Mouse (Mus musculus) kidney, postnatal 36 days (tissue): ENCODE measurements around the gene Cirbp.

Experiments used
- DNase-seq, 2 experiments: peaks; one replicate each; pipeline ENCODE4 v3.0.0; 2021 to 2022; ENCODE audit warnings: mixed read lengths in 2 of 2

Gene Cirbp

DNA sequence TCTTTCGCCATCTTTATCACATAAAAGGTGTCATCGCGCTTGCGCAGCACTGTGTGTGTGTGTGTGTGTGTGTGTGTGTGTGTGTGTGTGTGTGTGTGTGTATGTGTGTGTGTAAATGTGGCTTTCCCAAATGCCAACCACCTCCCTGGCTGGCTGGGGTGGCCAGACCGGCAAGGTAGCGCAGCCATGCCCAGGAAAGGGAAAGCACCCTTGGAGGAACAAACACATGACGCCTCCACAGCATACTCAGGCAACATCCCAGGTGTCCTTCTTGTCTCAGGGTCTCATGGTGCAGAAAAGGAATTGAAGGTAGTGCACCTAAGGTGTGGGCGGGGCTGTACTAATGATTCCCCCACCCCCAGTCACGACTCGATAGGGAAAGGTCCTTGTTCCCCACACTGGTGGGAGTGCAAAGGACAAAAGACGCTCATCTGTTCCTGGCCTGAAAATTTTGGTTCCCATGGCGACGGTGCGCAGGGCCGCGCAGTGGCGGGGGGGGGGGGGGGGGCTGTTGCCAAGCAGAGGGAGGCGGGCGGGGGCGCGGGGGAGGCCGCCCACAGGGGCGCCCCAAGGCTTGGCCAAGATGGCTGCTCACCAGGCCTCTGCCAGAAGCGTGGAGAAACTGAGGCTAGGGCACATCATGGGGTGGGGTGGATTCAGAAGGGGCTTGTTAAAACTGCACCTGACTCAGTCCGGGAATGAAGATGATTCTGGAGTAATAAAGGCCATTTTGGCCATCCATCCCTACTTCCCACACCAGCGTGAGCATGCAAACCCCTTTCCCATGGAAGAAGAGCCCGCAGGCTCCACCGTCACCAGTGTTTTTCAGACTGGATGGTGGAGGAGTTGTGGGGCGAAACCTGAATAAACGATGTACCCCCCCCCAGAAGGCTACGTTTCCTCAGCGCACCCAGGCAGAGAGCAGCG lies 27.9 kb upstream of the Cirbp start:
- no peak for DNase-seq

DNA sequence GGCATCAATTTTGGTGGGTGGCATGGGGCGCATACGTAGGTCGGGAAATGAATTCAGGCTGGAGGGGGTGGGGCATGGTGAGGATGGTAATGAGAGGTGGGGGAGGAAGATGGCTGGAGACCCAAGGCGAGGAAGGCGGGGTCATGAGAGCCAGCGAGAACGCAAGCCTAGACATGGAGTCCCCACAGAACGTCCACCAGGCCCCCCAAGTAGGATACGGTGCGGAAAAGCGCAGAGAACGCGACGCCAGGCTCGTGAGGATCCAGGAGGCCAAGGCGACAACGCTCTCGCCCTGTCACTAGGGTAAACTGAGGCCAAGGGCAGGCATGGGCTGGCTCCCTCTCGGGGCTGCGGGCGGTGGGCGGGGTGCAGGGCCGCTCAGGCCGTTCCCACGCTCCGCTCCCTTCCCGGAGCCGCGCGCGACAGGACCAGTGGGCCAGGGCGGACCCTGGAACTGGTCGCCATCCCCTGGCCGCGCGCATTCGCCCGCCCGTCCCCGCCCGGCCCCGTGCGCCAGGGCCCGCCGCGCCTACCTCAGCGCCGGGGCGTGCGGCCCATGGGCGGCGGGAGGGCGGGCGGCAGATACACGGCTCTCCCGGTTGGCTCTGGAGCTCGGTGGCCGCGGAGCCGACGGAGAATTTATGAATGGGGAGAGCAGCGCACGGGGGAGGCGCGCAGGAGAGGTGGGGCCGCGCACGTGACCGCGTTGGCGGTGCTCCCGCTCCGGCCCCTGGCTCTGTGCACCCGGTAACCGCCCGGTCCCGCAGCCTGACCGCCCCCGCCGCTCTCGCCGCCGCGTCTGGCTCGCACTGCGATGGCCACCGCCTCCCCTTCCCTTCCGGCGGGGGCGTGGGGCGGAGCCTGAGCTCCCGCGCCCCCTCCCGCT lies 27.0 kb upstream of the Cirbp start, which contains the start of gene Atp5d:
Gene Atp5d, plus strand, starts transcription at position 80 of the 886 bp plus-strand sequence.
- peak; percentile 63 to 83 for DNase-seq

DNA sequence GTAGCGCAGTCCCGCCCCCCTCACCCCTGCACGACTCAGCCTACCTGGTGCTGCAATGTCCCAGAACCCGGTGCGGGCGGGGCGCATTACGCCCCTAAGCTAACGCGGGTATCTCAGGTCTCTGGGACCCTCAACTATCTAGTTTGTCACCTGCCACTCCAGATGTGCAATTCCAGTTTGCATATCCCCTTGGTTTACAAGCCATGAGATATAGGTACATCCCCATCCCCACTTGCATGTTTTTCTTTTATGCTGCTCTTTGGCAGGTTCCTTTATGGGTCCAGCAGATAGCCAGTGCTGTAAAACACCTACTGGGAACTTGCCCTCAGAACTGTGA lies 26.4 kb upstream of the Cirbp start:
- no peak for DNase-seq

DNA sequence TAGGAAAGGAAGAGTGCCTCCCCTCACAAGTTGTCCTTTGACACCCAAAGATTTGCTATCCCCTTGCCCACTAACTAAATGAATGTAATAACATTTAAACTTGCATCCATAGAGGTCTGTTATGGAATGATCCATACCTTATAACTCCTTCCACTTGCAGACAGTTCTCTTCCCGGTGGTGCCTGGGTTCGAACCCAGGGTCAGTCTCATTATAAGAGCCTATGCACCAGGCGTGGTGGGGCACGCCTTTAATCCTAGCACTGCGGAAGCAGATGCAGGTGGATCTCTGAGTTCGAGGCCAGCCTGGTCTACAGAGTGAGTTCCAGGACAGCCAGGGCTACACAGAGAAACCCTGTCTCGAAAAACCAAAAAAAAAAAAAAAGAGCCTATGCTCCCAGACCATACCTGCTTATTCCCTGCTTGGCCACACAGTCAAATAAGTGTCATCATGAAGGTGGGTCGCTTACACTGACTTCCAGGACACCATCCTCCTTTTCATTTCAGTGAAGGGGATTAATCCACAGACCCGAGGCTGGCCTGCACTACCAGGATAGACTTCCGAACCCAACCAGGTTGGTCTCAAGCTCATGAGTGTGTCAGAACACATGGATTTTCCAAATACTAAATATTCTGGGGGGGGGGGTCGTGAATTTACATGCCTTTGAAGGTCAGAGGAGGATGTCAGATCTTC lies 25.7 kb upstream of the Cirbp start:
- no peak for DNase-seq

DNA sequence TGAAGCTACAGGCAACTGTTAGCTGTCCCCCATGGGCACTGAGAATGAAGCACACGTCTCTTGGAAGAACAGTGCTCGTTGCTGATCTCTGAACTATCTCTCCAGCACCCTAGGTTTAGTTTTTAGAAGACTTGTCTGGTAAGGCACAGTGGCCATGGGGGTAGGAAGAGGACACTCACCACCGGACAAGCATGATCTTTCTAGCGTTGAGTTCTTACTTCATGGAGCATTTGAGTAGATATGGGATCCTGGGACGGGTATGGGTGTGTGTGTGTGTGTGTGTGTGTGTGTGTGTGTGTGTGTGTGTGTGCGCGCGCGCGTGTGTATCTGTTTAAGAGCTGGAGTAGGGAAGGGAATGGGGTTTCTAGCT lies 25.1 kb upstream of the Cirbp start, which contains the start of gene Cbarp:
Gene Cbarp, minus strand, starts transcription at position 170 of the 370 bp plus-strand sequence.
- DNase-seq = no peak

DNA sequence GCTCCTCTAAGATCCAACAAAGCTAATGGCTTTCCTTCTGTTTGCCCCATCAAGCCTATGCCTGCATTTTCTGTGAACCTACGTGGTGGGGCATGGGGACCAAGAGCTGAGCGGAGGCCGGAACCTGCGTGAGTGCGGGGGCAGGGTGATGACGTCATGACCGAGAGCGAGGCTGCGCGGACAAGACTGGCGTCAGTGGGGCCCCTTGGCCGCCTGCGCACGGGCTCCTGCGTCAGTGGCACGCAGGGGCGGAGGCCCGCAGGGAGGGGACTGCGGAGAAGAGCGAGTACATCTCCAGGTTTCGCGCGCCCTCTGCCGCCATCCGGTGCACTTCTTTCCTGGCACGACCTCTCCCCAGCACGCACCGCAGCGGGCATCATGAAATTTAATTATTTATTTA lies 24.5 kb upstream of the Cirbp start:
- DNase-seq = peak; percentile 98

DNA sequence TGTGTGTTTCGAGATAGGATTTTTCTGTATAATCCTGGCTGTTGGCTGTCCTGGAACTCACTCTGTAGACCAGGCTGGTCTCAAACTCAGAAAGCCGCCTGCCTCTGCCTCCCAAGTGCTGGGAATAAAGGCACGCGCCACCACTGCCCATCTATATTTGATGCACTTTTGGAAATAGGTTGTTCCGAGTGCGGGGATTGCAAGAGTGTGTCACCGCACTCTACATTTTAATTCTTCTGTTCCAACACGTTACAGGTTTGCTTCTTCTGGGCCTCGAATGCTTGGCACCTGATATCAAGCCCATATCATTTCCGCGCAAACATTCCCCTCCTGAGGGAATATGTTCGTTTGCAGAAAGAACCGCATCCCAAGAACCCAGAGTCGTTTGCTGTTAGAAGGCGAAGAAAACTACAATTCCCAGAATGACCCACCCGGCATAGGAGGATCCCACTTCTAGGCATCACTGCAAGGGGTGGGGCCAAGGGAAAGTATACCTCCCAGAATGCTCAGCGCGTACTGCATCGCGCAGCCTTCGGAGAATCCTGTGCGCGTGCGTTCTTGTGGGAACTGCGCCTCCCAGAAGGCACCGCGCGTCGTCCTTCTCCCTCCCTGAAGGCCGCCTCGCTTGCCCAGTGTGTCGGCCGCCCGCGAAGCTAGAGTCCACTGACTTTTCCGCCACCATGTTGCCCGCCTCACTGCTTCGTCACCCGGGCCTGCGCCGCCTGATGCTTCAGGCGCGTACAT lies 23.8 kb upstream of the Cirbp start:
- peak; percentile 97 to 99 for DNase-seq

DNA sequence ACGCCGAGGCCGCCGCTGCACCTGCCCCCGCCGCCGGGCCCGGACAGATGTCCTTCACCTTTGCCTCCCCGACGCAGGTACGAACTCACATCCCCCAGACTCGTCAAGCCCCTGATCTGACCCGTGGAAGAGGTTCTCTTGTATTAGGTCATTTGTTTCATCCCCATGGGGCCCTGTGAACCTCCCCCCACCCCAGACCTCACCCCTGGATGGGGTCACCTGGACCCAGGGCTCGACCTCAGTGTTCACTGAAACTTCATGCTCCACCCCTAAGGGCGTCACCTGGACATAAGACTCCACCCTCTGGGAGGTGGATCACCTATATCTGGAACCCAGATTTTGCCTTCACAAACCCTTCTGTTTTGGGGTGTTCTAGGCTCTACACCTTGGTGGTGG lies 23.3 kb upstream of the Cirbp start:
- peak; percentile 72 for DNase-seq

DNA sequence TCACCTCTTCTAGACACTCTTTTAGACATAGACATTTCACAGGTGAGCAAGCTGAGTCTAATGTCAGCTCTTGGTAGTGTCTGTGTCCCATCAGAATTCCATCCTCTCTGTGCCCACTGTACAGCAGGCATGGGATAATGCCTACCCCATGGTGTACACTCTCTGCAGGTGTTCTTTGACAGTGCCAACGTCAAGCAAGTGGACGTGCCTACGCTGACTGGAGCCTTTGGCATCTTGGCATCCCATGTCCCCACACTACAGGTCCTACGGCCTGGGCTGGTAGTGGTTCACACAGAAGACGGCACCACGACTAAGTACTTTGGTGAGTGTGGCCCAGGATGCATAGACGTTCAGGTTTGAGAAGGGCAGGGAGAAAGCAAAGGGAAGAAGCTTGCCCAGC lies 22.1 kb upstream of the Cirbp start:
- DNase-seq = no peak

DNA sequence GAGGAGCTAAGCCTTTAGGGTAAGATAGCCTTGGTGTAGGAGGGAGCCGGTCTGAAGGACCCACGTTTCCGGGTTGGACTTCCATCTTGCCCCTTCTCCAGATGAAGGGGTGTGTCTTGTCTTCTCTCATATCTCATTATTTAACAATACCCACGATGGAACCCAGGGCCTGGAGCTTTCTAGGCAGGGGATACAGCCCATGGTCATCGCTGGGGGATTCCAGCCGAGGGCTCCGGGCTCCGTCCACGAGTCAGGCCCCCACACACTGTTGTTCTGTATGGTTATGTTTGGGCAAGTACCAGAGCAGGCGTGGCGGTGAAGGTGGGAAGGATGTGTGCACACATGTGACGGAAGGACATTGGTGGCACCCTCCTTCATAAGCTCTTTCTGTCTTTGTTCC lies 21.6 kb upstream of the Cirbp start:
- no peak for DNase-seq

DNA sequence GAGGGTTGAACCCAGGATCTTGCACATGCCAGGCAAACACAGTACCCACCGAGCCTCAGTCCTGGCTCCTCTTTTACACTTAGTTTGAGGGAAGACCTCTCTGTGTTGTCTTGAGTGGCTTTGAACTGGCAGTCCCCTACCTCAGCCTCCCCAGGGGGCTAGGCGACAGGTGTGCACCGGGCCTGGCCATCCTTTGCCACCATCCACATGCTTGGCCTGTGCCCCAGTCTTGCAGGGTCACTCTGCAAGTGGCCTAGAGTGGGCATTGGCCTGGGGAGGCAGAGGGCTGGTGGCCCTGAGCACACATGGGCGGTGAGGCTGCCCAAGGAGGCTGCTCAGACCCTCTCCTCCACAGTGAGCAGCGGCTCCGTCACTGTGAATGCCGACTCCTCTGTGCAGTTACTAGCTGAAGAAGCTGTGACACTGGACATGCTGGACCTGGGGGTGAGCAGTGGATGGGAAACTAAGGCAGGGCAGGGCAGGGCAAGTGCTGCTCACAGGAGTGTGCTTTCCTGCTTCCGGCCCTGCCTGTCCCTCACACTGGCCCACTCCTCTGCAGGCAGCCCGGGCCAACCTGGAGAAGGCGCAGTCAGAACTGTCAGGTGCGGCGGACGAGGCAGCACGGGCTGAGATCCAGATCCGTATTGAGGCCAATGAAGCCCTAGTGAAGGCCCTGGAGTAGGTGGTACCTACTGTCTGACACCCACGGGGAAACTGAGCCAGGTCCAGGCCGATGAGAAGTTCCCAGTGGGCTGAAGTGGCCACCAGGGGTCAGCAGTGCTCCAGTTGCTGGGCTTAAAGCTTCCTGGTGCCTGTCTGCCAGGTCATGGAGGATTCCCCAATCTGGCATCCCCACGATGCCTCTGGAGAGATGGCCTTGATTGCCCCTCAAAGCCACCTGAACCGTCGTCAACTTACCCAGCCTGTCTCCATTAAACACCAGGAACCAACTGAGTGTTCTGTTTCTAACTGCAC lies 20.6 kb upstream of the Cirbp start:
- peak; percentile 74 to 89 for DNase-seq

DNA sequence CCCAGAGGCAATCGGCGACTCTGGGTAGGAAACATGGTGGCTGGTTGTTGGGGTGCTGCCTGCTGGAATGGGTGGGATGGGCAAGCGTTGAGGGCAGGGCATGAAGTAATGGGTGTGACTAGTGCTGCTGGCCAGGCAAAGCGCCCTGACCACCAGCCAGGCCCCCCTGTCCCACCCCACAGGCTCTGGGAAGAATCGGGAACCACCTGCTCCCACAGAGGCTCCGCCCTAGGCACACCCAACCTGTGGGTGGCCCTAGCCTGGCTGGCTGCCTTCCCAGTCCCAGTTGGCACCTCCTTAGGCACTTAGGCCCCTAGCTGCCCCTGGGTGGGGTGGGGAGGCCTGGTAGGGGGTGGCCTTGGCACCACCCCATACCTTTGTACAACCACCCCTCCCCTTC lies 19.9 kb upstream of the Cirbp start:
- peak; percentile 80 to 84 for DNase-seq

DNA sequence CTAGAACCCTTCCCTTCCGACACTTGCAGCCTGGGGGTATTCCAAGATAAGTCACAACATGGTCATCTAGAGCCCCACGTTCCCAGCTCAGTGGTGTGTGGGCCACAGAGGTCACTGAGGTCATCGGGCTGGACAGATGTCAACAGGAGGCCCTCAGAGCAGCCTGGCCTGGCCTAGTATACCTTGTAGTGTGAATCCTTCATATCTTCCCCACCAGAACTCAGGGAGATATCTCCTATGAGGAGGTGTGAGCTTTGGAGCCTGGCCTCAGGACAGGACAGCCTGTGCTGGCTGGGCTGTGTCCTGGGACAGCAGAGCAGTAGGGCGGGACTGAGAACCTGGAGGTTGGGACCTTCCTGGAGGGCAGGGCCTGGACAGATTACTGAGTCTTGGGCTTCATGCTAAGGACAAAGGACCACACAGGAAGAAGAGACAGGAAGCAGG lies 19.2 kb upstream of the Cirbp start:
- DNase-seq = peak; percentile 70 to 79

DNA sequence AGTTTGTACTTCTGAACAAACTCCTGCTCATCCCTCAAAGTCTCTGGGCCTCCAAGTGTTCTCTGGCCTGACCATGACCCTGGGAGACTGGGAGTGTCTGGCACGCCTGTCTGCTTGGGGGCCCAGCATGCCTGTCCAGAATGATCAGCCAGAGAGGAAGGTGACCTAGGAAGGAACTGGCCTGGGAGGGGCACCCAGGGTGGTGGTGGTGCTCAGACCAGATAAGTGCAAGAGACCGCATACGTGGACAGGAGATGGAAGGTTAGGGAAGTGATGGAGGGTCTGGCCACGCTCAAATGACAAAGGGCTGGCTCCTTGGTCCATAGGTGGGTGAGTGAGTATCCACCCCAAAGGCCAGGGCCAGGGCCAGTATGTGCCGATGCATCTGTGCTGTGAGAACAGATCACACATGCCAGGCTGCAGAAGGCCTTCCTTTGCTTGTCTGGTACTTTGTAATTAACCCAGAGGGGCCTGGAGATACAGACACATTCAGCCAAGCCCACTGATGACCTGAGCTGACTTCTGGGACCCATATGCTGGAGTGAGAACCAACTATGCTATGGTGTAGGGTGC lies 18.6 kb upstream of the Cirbp start:
- peak in 1 of 2 experiments; percentile 40 for DNase-seq

DNA sequence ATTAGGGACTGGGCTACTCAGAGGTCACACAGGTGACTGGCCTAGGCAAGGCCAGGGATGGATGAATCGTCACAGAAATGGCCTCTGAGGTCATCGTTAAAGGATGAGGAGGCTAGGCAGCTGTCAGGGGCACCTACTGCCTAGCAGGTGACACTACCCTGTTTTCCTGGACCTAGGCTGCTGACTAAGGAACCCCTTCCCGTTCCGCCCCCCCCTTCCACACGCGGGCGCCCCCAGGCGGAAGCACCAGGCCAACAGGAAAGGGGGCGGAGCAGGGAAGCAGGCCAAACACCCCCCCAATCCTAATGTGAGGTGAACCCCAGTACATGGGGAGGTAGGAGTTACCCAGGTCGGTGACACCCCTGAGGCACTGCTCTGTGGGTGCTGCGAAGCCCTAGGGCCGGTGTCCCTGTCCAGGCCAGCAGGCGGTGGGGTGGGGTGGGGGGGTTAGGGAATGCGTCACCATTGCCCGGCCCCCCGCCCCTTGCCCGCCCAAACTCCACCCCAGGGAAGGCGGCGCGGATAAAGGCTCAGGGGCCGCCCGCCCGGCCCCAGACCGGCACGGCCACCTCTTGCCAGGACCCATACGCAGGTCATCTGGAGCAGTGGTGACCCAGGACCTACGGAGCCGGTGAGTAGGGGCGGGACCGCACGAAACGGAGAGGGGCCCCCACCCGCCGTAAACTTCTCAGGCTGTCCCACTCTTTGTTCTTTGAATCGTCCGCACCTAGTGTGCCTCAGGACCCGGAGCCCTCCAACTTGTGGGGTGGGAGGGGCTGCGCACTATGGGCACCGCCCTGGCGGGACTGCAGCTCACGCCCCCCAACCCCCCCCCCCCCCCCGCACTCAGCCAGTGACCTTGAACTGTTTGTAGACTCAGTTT lies 17.8 kb upstream of the Cirbp start, which contains the start of gene Midn:
Gene Midn, plus strand, starts transcription at position 554 of the 883 bp plus-strand sequence.
- DNase-seq = peak; percentile 88 to 92

DNA sequence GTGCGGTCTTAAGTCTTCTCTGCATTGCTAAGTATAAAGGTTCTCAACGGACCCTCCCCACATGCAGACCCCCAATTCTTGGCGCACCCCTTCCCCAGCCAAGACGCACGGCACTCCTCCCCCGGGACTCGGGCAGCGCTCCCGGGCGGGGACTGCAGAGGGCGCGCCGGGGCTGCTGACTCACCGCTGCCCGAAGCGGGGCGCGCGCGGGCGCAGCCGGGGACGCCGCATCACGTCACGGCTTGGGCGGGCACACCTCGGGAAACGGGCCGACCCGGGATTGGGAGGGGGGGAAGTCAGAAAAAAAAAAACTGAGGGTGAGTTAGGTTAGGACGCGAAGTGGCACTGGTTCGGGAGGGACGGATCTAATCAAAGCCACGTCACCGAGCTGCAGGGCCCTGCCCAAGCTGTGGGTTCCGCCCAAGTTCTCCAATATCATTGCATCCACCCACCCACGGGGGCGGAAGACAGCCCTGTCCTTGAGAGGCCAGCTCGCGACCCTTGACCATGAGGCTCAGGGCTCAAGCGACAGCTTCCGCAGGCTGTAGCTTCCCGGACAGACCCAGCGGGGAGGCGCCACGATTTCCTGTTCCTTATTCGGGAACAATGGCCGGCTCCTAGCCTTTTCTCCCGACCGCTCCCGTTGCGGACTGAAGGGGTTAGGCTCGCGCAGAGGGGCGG lies 17.0 kb upstream of the Cirbp start:
- peak; percentile 96 to 97 for DNase-seq

DNA sequence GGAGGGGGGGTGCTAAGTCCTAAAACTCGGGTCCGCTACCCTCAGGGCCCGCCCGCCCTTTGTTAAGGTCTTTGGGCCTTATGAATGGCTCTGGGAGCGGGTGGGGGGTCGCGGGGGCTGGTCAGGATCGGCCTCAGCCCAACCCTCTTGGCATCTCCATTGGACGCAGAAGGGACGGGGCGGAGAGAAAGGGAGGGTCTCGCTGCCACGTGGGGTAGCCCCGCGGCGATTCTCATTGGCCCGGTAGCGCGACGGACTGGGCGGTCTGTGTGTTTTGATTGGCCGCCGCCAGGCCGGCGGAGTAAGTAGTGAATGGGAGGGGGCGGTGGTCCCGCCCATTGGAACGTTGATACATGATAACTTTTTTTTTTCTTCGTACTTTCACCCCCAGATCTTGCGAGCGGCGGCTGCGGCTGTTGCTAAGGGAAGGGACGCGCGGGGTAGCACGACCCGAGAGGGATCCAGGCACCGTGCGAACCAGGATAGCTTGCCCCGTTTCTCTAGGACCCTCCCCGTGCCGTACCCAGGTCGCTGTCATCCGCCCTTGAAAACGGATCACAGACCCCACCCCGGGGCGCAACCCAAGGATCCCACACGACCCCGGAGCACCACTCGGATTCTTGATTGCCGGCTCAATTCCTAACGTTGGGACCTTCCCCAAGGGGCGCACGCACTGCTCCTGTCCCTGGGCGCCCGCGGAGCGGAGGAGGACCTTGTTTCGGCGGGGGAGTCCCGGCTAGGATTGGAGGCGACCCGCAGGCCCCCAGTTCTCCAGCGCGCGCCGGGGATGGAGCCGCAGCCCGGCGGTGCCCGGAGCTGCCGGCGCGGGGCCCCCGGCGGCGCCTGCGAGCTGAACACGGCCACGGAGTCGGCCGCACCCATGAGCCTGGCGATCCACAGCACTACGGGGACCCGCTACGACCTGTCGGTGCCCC lies 16.2 kb upstream of the Cirbp start:
- peak; percentile 98 to 99 for DNase-seq
